Mouse (Mus musculus) heart, postnatal 0 days (tissue): ENCODE measurements at regions not wholly inside any gene's neighbourhood (a gene's known extent, or its start where the extent isn't known, plus 50 kb on each side); places are given as distances from the start of the nearest gene placed in this dataset.
"Not testable (repeated sequence)": the region's sequence is repeated elsewhere in the genome, so short reads cannot be mapped to it uniquely, and the experiment has no call there.

Experiments
- ATAC-seq: fragments of 200-750 bp; cut with Nextera tagmentation; 2 replicates; pipeline ENCODE4 v1.8.0; 2017; ENCODE audit warnings: low read depth, moderate number of reproducible peaks, moderate library complexity; ENCODE audit not compliant: insufficient read depth
- DNase-seq: peaks from one replicate; pipeline ENCODE4 v3.0.0-alpha.2; 2016; ENCODE audit warnings: low spot score
- H3K27ac ChIP-seq: fragments of 300-500 bp; sonication (generic); 2 replicates; pipeline ENCODE4 v1.5.1; 2014; ENCODE audit warnings: low read depth, mild to moderate bottlenecking
- H3K27me3 ChIP-seq: fragments of 300-500 bp; sonication (generic); 2 replicates; pipeline ENCODE4 v1.6.1; 2014; ENCODE audit warnings: low read length, mixed read lengths; ENCODE audit not compliant: control insufficient read depth, insufficient read depth
- H3K36me3 ChIP-seq: fragments of 300-500 bp; sonication (generic); replicated peaks from 2 replicates; pipeline ENCODE4 v1.6.1; 2014; ENCODE audit warnings: low read length, mixed read lengths; ENCODE audit not compliant: control insufficient read depth, insufficient read depth
- H3K4me1 ChIP-seq: fragments of 300-500 bp; sonication (generic); 2 replicates; pipeline ENCODE4 v1.6.1; 2014; ENCODE audit warnings: antibody characterized with exemption; ENCODE audit not compliant: control insufficient read depth, insufficient read depth
- H3K4me2 ChIP-seq: fragments of 300-500 bp; sonication (generic); 2 replicates; pipeline ENCODE4 v1.6.1; 2014; ENCODE audit warnings: low read depth, mild to moderate bottlenecking, low read length, moderate library complexity
- H3K4me3 ChIP-seq: fragments of 300-500 bp; sonication (generic); 2 replicates; pipeline ENCODE4 v1.5.1; 2014; ENCODE audit warnings: low read depth, low read length
- H3K9ac ChIP-seq: fragments of 300-500 bp; sonication (generic); replicated peaks from 2 replicates; pipeline ENCODE4 v1.6.1; 2014; ENCODE audit warnings: low read depth, low read length, mixed read lengths
- H3K9me3 ChIP-seq: fragments of 300-500 bp; sonication (generic); replicated peaks from 2 replicates; pipeline ENCODE4 v1.6.1; 2016; ENCODE audit warnings: low read length; ENCODE audit not compliant: control insufficient read depth
- CTCF ChIP-seq: IDR thresholded peaks from 2 replicates; pipeline ENCODE4 v1.5.1; 2016; ENCODE audit warnings: antibody characterized with exemption, control low read depth, low read depth
- EP300 ChIP-seq: IDR thresholded peaks from 2 replicates; pipeline ENCODE4 v1.6.1; 2016; ENCODE audit warnings: antibody characterized with exemption, low read depth
- WGBS: fragments of 180-500 bp; shearing (Covaris S2); extraction: QIAGEN DNeasy Blood & Tissue Kit; methylation state at CpG from one replicate; pipeline ENCODE4 v1.1.7; 2014; 5-methylcytosine and 5-hydroxymethylcytosine counted together

GRCm38 (mm10) chr2:55182416-55182815 is 253.4 kb upstream of the Kcnj3 start:
- DNase-seq (no peak), ATAC-seq (no peak)
- WGBS: 77% methylated on average over 2 of the region's 2 CpGs
- Histone ChIP-seq H3K36me3 (no peaks in the 10 kb centered on the region), H3K4me2 (no peak overlapping the region), H3K27me3 (no peaks in the 10 kb centered on the region), H3K27ac (no peak overlapping the region), H3K9ac (no peak overlapping the region), H3K4me1 (no peaks in the 10 kb centered on the region), H3K9me3 (no peaks in the 10 kb centered on the region), H3K4me3 (no peak overlapping the region)
- no peak for TF ChIP-seq CTCF
- no peak for TF ChIP-seq EP300

- TF ChIP-seq CTCF (no peak), EP300 (no peak)
- Histone ChIP-seq H3K9ac (no peak overlapping the region), H3K27ac (no peak overlapping the region), H3K27me3 (no peaks in the 10 kb centered on the region), H3K4me1 (no peaks in the 10 kb centered on the region), H3K9me3 (no peaks in the 10 kb centered on the region), H3K36me3 (no peaks in the 10 kb centered on the region), H3K4me3 (no peak overlapping the region), H3K4me2 (no peak overlapping the region)
- WGBS: 93% methylated on average over 1 of the region's 1 CpGs
- DNase-seq: no peak
- ATAC-seq: no peak
Measured at GRCm38 (mm10) chr2:55206891-55207290, 228.9 kb upstream of the Kcnj3 start.

GRCm38 (mm10) chr2:55208620-55209019 is 227.2 kb upstream of the Kcnj3 start:
- no peaks in the 10 kb centered on the region for H3K27me3 ChIP-seq
- no peak for TF ChIP-seq CTCF
- TF ChIP-seq EP300: no peak
- no peak overlapping the region for H3K9ac ChIP-seq
- ATAC-seq (no peak), DNase-seq (no peak)
- H3K27ac ChIP-seq: no peak overlapping the region
- H3K36me3 ChIP-seq: no peaks in the 10 kb centered on the region
- H3K4me1 ChIP-seq: no peaks in the 10 kb centered on the region
- 74% methylated on average over 2 of the region's 2 CpGs for WGBS
- H3K9me3 ChIP-seq: no peaks in the 10 kb centered on the region
- no peak overlapping the region for H3K4me3 ChIP-seq
- H3K4me2 ChIP-seq: no peak overlapping the region

- WGBS: 59% methylated on average over 3 of the region's 3 CpGs
- Histone ChIP-seq H3K4me2 (no peak overlapping the region), H3K4me3 (no peak overlapping the region), H3K36me3 (no peaks in the 10 kb centered on the region), H3K27ac (no peak overlapping the region), H3K9ac (no peak overlapping the region), H3K27me3 (no peaks in the 10 kb centered on the region), H3K4me1 (no peaks in the 10 kb centered on the region), H3K9me3 (no peaks in the 10 kb centered on the region)
- TF ChIP-seq CTCF: no peak
- no peak for TF ChIP-seq EP300
- ATAC-seq (no peak), DNase-seq (no peak)
Measured at GRCm38 (mm10) chr2:55209848-55210390, 225.9 kb upstream of the Kcnj3 start.

GRCm38 (mm10) chr2:55211281-55211680 is 224.5 kb upstream of the Kcnj3 start:
- 57% methylated on average over 2 of the region's 2 CpGs for WGBS
- Histone ChIP-seq H3K27ac (no peak overlapping the region), H3K27me3 (no peaks in the 10 kb centered on the region), H3K4me3 (no peak overlapping the region), H3K4me2 (no peak overlapping the region), H3K36me3 (no peaks in the 10 kb centered on the region), H3K9me3 (no peaks in the 10 kb centered on the region), H3K9ac (no peak overlapping the region), H3K4me1 (no peaks in the 10 kb centered on the region)
- ATAC-seq (no peak), DNase-seq (no peak)
- no peak for TF ChIP-seq CTCF
- TF ChIP-seq EP300: no peak

- 63% methylated on average over 2 of the region's 2 CpGs for WGBS
Measured at GRCm38 (mm10) chr2:55222046-55222445, 213.7 kb upstream of the Kcnj3 start.

GRCm38 (mm10) chr2:55222741-55223140 is 213.0 kb upstream of the Kcnj3 start:
- not testable (repeated sequence) for H3K4me3 ChIP-seq, H3K27me3 ChIP-seq, H3K9me3 ChIP-seq, H3K9ac ChIP-seq, H3K4me1 ChIP-seq, H3K4me2 ChIP-seq, H3K36me3 ChIP-seq, DNase-seq, H3K27ac ChIP-seq, ATAC-seq
- WGBS: 79% methylated on average over 5 of the region's 5 CpGs

More at GRCm38 (mm10) chr2:55222046-55222445, 213.7 kb upstream of the Kcnj3 start:
- Histone ChIP-seq H3K4me1 (no peaks in the 10 kb centered on the region), H3K27me3 (no peaks in the 10 kb centered on the region), H3K9me3 (no peaks in the 10 kb centered on the region), H3K4me2 (no peak overlapping the region), H3K36me3 (no peaks in the 10 kb centered on the region), H3K4me3 (no peak overlapping the region), H3K9ac (no peak overlapping the region), H3K27ac (no peak overlapping the region)
- DNase-seq (no peak), ATAC-seq (no peak)
- TF ChIP-seq EP300: no peak
